Comparison of ENCODE assay signal across 27 mouse cellular contexts in the genomic region with DNA sequence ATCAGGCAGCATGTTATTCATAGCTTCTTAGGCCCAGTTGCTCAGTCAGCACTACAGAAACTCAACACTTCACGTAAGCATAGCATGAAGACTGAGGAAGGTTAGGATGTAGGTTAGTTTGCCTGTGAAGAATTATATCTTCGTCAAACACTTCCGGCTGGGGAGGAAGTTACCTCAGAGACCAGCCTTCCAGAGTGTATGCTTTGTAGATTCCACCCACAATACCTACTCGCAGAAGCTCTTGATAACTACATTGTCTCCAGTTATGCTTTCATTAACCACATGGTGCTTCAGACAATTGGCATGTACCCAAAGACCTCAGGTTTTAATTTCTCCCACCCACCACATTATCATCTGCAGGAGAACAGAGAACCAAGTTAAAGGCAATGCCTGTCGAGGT.
"Had no signal": no experiment of that assay in that cellular context is flagged by ENCODE, and none has a peak within 500 bp of the region (broad histone marks: within the 10 kb centered on the region; RNA-seq: fewer than 3 reads in every experiment).

No protein-coding gene starts in this region.

- H3K4me3 ChIP-seq: heart, embryonic 10.5 days; heart, embryonic 12.5 days; hindbrain, embryonic 10.5 days; hindbrain, embryonic 12.5 days; kidney, embryonic 15.5 days; left cerebral cortex, adult 2 months; limb, embryonic 10.5 days; limb, embryonic 12.5 days; liver, embryonic 13.5 days; liver, embryonic 15.5 days had no signal

- DNase-seq: gastrocnemius, postnatal 14 days; gastrocnemius, postnatal 36 days; heart, adult 11 months; heart, postnatal 10 days; heart, postnatal 4 days; kidney, adult 11 months; kidney, adult 2 months; kidney, adult 9 months; kidney, postnatal 14 days; kidney, postnatal 36 days; layer of hippocampus, adult 9-11 months; liver; liver, embryonic 13.5 days had no signal

- H3K9ac ChIP-seq: heart, embryonic 12.5 days; hindbrain, embryonic 12.5 days; hindbrain, embryonic 14.5 days; kidney, embryonic 15.5 days; limb, embryonic 12.5 days; liver, embryonic 13.5 days; liver, embryonic 15.5 days had no signal

- H3K27me3 ChIP-seq: heart, embryonic 12.5 days; hindbrain, embryonic 12.5 days; kidney, embryonic 15.5 days; limb, embryonic 12.5 days; liver, embryonic 13.5 days; liver, embryonic 15.5 days had no signal

- H3K27ac ChIP-seq: heart, embryonic 10.5 days; hindbrain, embryonic 10.5 days; hindbrain, embryonic 12.5 days; hindbrain, embryonic 14.5 days; kidney, embryonic 15.5 days; kidney, postnatal 0 days; left cerebral cortex, adult 2 months; limb, embryonic 10.5 days; limb, embryonic 12.5 days; liver, embryonic 13.5 days; liver, embryonic 15.5 days had no signal

- H3K9me3 ChIP-seq: heart, embryonic 10.5 days; heart, embryonic 12.5 days; hindbrain, embryonic 10.5 days; hindbrain, embryonic 12.5 days; kidney, embryonic 15.5 days; limb, embryonic 10.5 days; limb, embryonic 12.5 days; liver, embryonic 13.5 days; liver, embryonic 15.5 days had no signal

- H3K4me1 ChIP-seq: heart, embryonic 10.5 days; heart, embryonic 12.5 days; hindbrain, embryonic 12.5 days; kidney, embryonic 15.5 days; limb, embryonic 12.5 days; liver, embryonic 13.5 days; liver, embryonic 15.5 days had no signal

- ATAC-seq: hindbrain, embryonic 16.5 days; intestine, embryonic 16.5 days had no signal

- H3K4me2 ChIP-seq: heart, embryonic 12.5 days; hindbrain, embryonic 12.5 days; hindbrain, embryonic 14.5 days; kidney, embryonic 15.5 days; limb, embryonic 12.5 days; liver, embryonic 11.5 days; liver, embryonic 13.5 days; liver, embryonic 15.5 days had no signal

- H3K36me3 ChIP-seq: heart, embryonic 10.5 days; heart, embryonic 12.5 days; hindbrain, embryonic 10.5 days; hindbrain, embryonic 12.5 days; kidney, embryonic 15.5 days; limb, embryonic 10.5 days; limb, embryonic 12.5 days; liver, embryonic 13.5 days; liver, embryonic 15.5 days had no signal
